Mouse (Mus musculus) right cerebral cortex, adult 18-20 months (tissue): ENCODE results near the gene Stra8.

Source experiments
- DNase-seq: peaks from one replicate; pipeline ENCODE4 v3.0.0; 2022; ENCODE audit warnings: mixed read lengths

The Stra8 gene

GRCm38 (mm10) chr6:34919956-34920355, at the start of gene Stra8:
Gene Stra8 (plus strand): TSS chr6:34920163.
- DNase-seq = no peak

GRCm38 (mm10) chr6:34870724-34871123, 49.2 kb upstream of the Stra8 start:
- DNase-seq = no peak

- no peak for DNase-seq
These were observed 48.0 kb upstream of the Stra8 start for GRCm38 (mm10) chr6:34871929-34872328.

- DNase-seq = no peak
These were observed 47.1 kb upstream of the Stra8 start for GRCm38 (mm10) chr6:34872871-34873270.

GRCm38 (mm10) chr6:34874101-34874921, 45.7 kb upstream of the Stra8 start:
- no peak for DNase-seq

GRCm38 (mm10) chr6:34875268-34875761, 44.6 kb upstream of the Stra8 start:
- peak; percentile 56 for DNase-seq

- DNase-seq = no peak
These were observed 43.8 kb upstream of the Stra8 start for GRCm38 (mm10) chr6:34875966-34876834.

- DNase-seq = no peak
These were observed 43.2 kb upstream of the Stra8 start for GRCm38 (mm10) chr6:34876835-34877156.

- DNase-seq = peak; percentile 91
These were observed 42.2 kb upstream of the Stra8 start, which contains the start of gene Cyren for GRCm38 (mm10) chr6:34877509-34878321. Gene Cyren (minus strand): TSS chr6:34878060.

GRCm38 (mm10) chr6:34879101-34879740, 40.7 kb upstream of the Stra8 start:
- no peak for DNase-seq

- peak; percentile 68 for DNase-seq
These were observed 40.0 kb upstream of the Stra8 start for GRCm38 (mm10) chr6:34879911-34880475.

- no peak for DNase-seq
These were observed 35.2 kb upstream of the Stra8 start for GRCm38 (mm10) chr6:34884724-34885123.

GRCm38 (mm10) chr6:34887131-34887850, 32.7 kb upstream of the Stra8 start:
- no peak for DNase-seq

- DNase-seq = no peak
These were observed 30.8 kb upstream of the Stra8 start for GRCm38 (mm10) chr6:34889185-34889584.

GRCm38 (mm10) chr6:34895569-34895968, 24.4 kb upstream of the Stra8 start:
- DNase-seq = no peak

- no peak for DNase-seq
These were observed 23.7 kb upstream of the Stra8 start for GRCm38 (mm10) chr6:34896168-34896780.

GRCm38 (mm10) chr6:34899127-34899526, 20.8 kb upstream of the Stra8 start:
- DNase-seq = no peak

GRCm38 (mm10) chr6:34900990-34901389, 19.0 kb upstream of the Stra8 start:
- DNase-seq = no peak

GRCm38 (mm10) chr6:34901911-34902444, 18.0 kb upstream of the Stra8 start:
- no peak for DNase-seq

GRCm38 (mm10) chr6:34902578-34902977, 17.4 kb upstream of the Stra8 start:
- no peak for DNase-seq
